Mouse (Mus musculus) ES-E14 (cell line): ENCODE data around the gene Rom1.

Experiments used
- CHD2 ChIP-seq: IDR thresholded peaks from 2 replicates; pipeline ENCODE4 v1.6.1; 2014; ENCODE audit warnings: mild to moderate bottlenecking, low read depth, low read length, inconsistent platforms
- MAFK ChIP-seq: IDR thresholded peaks from 2 replicates; pipeline ENCODE4 v1.6.1; 2014; ENCODE audit warnings: mild to moderate bottlenecking, low read depth, low read length, inconsistent platforms; ENCODE audit not compliant: insufficient read depth
- ZC3H11A ChIP-seq: IDR thresholded peaks from 2 replicates; pipeline ENCODE4 v1.6.1; 2012; ENCODE audit warnings: low read depth, mild to moderate bottlenecking, inconsistent platforms, low read length, borderline replicate concordance
- ZNF384 ChIP-seq: IDR thresholded peaks from 2 replicates; pipeline ENCODE4 v1.6.1; 2012; ENCODE audit warnings: low read depth, low read length, inconsistent platforms

DNA sequence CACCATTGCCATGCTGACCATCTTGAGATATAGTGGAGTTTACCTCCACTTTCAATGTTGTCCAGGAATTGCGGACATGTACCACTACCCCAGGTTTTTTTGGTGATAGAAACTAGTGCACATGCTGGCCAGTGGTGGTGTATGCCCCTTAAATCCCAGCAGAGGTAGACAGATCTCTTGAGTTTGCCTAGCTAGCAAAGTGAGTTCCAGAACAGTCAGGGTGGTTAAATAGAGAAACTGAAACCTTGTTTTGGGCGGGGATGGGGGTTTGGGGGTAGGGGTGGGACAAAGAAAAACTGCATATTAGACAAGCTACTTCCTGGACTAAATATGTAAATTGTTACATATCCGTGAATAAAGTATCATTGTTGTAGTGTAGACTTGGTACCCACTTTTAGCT lies 10.2 kb downstream of the Rom1 start:
- TF ChIP-seq ZC3H11A (no peak), ZNF384 (no peak), CHD2 (no peak), MAFK (no peak)
